Mouse (Mus musculus): Measurements from ENCODE around the gene Vegfb. TPM values are rescaled to one million over a fixed set of nuclear protein-coding genes. Genes with fewer than 3 reads are reported as not detected.
"Not testable (repeated sequence)": the region's sequence is repeated elsewhere in the genome, so short reads cannot be mapped to it uniquely, and the experiment has no call there.

The Vegfb gene
- polyA plus RNA-seq, 1 experiment, result 68.5 TPM

- Histone ChIP-seq H3K27me3 (replicated peaks) (no peaks in the 10 kb centered on the region), H3K9me3 (no peaks in the 10 kb centered on the region), H3K4me1 (peaks cover 72% of the 10 kb centered on the region), H3K36me3 (replicated peaks; ENCODE audit: low read length) (peaks cover 14% of the 10 kb centered on the region), H3K4me3 (replicated peaks) (peak within 1 kb of the TSS; percentile 96)
- TF ChIP-seq GATA1 (IDR thresholded peaks at IDR 0.05; ENCODE audit: borderline replicate concordance, low read length), result no peak
These were observed 4.8 kb upstream of the Vegfb start, which contains the start of gene Dnajc4 for GRCm38 (mm10) chr19:6992011-6992858. Gene Dnajc4, minus strand, starts transcription at chr19:6992572.

GRCm38 (mm10) chr19:6991166-6991565 is 3.7 kb upstream of the Vegfb start:
- H3K4me3 ChIP-seq (replicated peaks); H3K9me3 ChIP-seq; H3K27me3 ChIP-seq (replicated peaks): not testable (repeated sequence)
- peaks cover 72% of the 10 kb centered on the region for H3K4me1 ChIP-seq
- peaks cover 15% of the 10 kb centered on the region for H3K36me3 ChIP-seq (replicated peaks; ENCODE audit: low read length)

GRCm38 (mm10) chr19:6990712-6991111 is 3.3 kb upstream of the Vegfb start:
- Histone ChIP-seq H3K4me1 (peaks cover 72% of the 10 kb centered on the region), H3K9me3 (no peaks in the 10 kb centered on the region), H3K4me3 (replicated peaks) (no peak overlapping the region), H3K36me3 (replicated peaks; ENCODE audit: low read length) (peaks cover 19% of the 10 kb centered on the region), H3K27me3 (replicated peaks) (no peaks in the 10 kb centered on the region)
- no peak for TF ChIP-seq GATA1 (IDR thresholded peaks at IDR 0.05; ENCODE audit: borderline replicate concordance, low read length)
- TF ChIP-seq FLI1 (IDR thresholded peaks at IDR 0.05; ENCODE audit: low read length), result no peak

- Histone ChIP-seq H3K9me3 (no peaks in the 10 kb centered on the region), H3K4me1 (peaks cover 66% of the 10 kb centered on the region), H3K27me3 (replicated peaks) (no peaks in the 10 kb centered on the region), H3K36me3 (replicated peaks; ENCODE audit: low read length) (peaks cover 32% of the 10 kb centered on the region), H3K4me3 (replicated peaks) (no peak overlapping the region)
- TF ChIP-seq FLI1 (IDR thresholded peaks at IDR 0.05; ENCODE audit: low read length) (no peak), GATA1 (IDR thresholded peaks at IDR 0.05; ENCODE audit: borderline replicate concordance, low read length) (no peak)
These were observed 1.8 kb upstream of the Vegfb start for GRCm38 (mm10) chr19:6989251-6989650.

- Histone ChIP-seq H3K36me3 (replicated peaks; ENCODE audit: low read length) (peaks cover 37% of the 10 kb centered on the region), H3K4me1 (peaks cover 54% of the 10 kb centered on the region), H3K4me3 (replicated peaks) (peak overlapping the region; percentile 95), H3K27me3 (replicated peaks) (no peaks in the 10 kb centered on the region), H3K9me3 (no peaks in the 10 kb centered on the region)
- TF ChIP-seq FLI1 (IDR thresholded peaks at IDR 0.05; ENCODE audit: low read length), result no peak
- TF ChIP-seq GATA1 (IDR thresholded peaks at IDR 0.05; ENCODE audit: borderline replicate concordance, low read length), result no peak
These were observed 444 bp upstream of the Vegfb start for GRCm38 (mm10) chr19:6987904-6988285.

- H3K4me3 ChIP-seq (replicated peaks), result peak overlapping the region; percentile 95
- no peaks in the 10 kb centered on the region for H3K27me3 ChIP-seq (replicated peaks)
- H3K9me3 ChIP-seq, result no peaks in the 10 kb centered on the region
- H3K4me1 ChIP-seq, result peaks cover 59% of the 10 kb centered on the region
- TF ChIP-seq GATA1 (IDR thresholded peaks at IDR 0.05; ENCODE audit: borderline replicate concordance, low read length) (no peak), FLI1 (IDR thresholded peaks at IDR 0.05; ENCODE audit: low read length) (no peak)
- peaks cover 45% of the 10 kb centered on the region for H3K36me3 ChIP-seq (replicated peaks; ENCODE audit: low read length)
These were observed 1.3 kb downstream of the Vegfb start for GRCm38 (mm10) chr19:6985951-6986708.

GRCm38 (mm10) chr19:6985300-6985699 is 2.2 kb downstream of the Vegfb start:
- Histone ChIP-seq H3K27me3 (replicated peaks) (no peaks in the 10 kb centered on the region), H3K4me3 (replicated peaks) (no peak overlapping the region), H3K9me3 (no peaks in the 10 kb centered on the region), H3K36me3 (replicated peaks; ENCODE audit: low read length) (peaks cover 45% of the 10 kb centered on the region), H3K4me1 (peaks cover 60% of the 10 kb centered on the region)
- no peak for TF ChIP-seq GATA1 (IDR thresholded peaks at IDR 0.05; ENCODE audit: borderline replicate concordance, low read length)
- no peak for TF ChIP-seq FLI1 (IDR thresholded peaks at IDR 0.05; ENCODE audit: low read length)

GRCm38 (mm10) chr19:6983621-6984020 is 3.8 kb downstream of the Vegfb start:
- Histone ChIP-seq H3K9me3 (no peaks in the 10 kb centered on the region), H3K4me1 (peaks cover 63% of the 10 kb centered on the region), H3K4me3 (replicated peaks) (no peak overlapping the region), H3K27me3 (replicated peaks) (no peaks in the 10 kb centered on the region), H3K36me3 (replicated peaks; ENCODE audit: low read length) (peaks cover 38% of the 10 kb centered on the region)
- no peak for TF ChIP-seq FLI1 (IDR thresholded peaks at IDR 0.05; ENCODE audit: low read length)
- TF ChIP-seq GATA1 (IDR thresholded peaks at IDR 0.05; ENCODE audit: borderline replicate concordance, low read length), result no peak

- Histone ChIP-seq H3K4me3 (replicated peaks) (peak overlapping the region; percentile 99), H3K36me3 (replicated peaks; ENCODE audit: low read length) (peaks cover 57% of the 10 kb centered on the region), H3K4me1 (peaks cover 67% of the 10 kb centered on the region), H3K9me3 (no peaks in the 10 kb centered on the region), H3K27me3 (replicated peaks) (no peaks in the 10 kb centered on the region)
- TF ChIP-seq FLI1 (IDR thresholded peaks at IDR 0.05; ENCODE audit: low read length) (no peak), GATA1 (IDR thresholded peaks at IDR 0.05; ENCODE audit: borderline replicate concordance, low read length) (no peak)
These were observed 6.0 kb downstream of the Vegfb start for GRCm38 (mm10) chr19:6981465-6981864.
